Mouse (Mus musculus): ENCODE results near the gene Lzts3.
A peak's percentile ranks its signal among the peaks of the same experiment; 100 is the strongest.
"Not testable (repeated sequence)": the region's sequence is repeated elsewhere in the genome, so short reads cannot be mapped to it uniquely, and the experiment has no call there.

Gene Lzts3

DNA sequence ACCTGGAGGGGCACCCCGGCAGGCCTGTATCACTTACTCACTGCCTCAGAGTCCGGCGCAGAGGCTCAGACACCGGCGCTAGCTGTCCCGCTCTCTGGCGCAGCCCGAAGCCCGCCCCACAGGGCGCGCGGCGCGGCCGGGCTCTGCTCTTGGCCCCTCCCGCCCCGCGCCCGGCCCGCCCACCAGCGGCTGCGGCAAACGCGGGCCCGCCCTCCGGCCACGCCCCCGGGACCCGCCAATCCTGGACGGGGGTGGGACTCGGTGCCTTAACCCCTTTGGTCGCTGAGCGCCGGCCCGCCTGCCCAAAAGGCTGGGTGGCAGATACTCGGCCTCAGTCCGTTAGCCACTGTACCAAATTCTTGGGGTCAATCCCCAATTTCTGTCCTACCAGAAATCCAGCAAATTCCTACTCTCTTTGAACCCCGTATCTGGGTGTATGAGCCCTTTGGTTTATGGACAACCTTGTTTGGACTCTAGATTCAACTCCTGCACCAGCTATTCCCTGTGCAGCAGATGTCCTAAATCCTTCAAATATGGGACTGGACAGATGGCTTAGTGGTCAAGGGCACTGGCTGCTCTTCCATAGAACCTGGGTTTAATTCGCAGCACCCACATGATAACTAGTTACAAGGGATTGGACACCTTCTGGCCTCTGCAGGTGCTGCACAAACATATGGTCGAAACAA, at the start of gene Lzts3:
Gene Lzts3, minus strand, starts transcription at position 120 of the 686 bp plus-strand sequence.
- peak; percentile 74 to 78 for DNase-seq (ENCODE audit: low read depth in 2 of 2, low spot score in 2 of 2)

DNA sequence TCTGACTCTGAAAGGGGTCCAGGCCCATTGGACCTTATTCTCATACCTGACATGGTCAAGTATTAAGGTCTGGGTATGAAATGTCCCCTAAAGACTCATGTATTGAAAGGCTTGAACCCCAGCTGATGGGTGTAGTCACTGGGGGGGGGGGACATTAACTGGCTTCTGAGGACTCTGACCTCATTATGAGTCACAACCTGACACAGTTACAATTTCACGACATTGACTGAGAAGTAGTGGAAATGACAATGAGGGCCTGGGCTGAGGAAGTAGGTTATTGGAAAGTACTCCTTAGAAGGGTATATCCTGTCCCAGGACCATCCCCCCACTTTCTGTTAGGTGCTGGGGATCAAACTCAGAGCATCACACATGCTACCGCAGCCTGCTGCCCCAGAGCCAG, 46.4 kb upstream of the Lzts3 start:
- no peak for DNase-seq (ENCODE audit: low read depth in 2 of 2, low spot score in 2 of 2)

DNA sequence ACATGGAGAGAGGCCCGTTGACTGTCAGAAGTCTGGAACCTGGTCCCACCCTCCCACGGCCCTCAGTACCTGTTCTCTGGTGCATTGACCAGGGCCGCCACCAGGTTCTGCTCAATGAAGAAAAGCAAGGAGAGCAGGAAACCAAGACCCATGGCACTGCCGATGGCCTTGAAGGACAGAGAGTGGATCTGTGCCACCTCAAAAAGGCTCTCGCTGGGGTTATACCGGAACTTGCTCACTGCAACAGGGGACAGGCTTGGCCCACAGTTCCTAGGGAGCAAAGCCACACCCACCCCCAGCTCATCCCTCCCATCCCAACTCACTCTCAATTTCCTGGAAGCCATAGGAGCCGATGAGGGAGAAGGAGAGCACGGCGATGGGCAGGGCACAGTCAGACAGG, 42.8 kb upstream of the Lzts3 start:
- DNase-seq (ENCODE audit: low read depth in 2 of 2, low spot score in 2 of 2) = no peak

DNA sequence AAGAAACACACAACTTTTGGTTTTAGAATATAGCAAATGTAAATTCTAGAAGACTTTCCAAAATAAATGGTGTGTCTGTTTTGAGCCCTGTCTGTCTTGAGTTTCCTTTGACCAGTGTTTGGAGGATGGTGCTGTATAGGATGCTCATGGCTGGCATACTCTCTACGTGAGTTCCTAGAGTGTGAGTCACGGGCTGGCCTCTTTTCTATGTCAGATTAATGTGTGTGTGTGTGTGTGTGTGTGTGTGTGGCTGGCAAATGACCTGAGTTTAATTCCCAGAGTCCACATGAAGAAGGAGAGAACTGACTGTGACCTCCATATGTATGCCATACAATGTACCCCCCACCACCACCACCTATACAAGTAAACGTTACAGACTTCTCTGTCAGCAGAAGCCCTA, 38.9 kb upstream of the Lzts3 start:
- DNase-seq (ENCODE audit: low read depth in 2 of 2, low spot score in 2 of 2) = no peak

DNA sequence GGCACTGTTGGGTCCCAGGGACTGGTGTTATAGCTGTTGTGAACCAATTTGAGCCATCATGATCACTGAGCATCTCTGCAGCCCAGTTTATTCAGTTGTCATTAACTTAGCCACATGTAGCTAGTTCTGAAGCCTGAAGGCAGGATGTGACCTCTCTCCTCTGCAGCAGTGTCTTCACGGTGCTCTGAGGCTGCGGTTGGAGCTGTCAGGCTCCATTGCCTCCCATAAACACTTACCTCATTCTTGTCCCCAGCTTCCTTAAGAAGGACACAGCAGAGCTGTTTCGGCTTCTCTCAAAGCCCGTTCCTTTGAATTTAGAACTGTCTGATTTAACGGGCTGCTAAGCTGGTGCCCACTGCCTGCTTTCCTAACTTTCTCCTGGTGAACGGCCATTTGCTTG, 37.3 kb upstream of the Lzts3 start:
- no peak for DNase-seq (ENCODE audit: low read depth in 2 of 2, low spot score in 2 of 2)

DNA sequence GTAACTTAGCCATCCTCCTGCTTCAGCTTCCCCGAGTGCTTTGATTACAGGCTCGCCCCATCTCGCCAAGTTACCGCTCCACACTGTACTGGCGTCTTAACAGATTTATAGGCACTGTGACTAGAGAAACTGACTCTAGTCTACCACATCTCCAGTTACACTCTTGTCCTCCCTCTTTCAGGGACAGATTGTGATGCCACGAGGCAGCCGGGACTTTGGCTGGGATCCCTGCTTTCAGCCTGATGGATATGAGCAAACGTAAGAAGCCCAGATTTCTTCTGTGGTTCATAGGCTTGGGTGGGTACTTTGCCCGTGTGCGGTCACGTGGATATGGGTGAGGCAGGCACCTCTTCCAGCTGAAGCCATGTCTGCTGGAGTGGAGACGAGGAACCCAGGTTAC, 36.6 kb upstream of the Lzts3 start:
- no peak for DNase-seq (ENCODE audit: low read depth in 2 of 2, low spot score in 2 of 2)

DNA sequence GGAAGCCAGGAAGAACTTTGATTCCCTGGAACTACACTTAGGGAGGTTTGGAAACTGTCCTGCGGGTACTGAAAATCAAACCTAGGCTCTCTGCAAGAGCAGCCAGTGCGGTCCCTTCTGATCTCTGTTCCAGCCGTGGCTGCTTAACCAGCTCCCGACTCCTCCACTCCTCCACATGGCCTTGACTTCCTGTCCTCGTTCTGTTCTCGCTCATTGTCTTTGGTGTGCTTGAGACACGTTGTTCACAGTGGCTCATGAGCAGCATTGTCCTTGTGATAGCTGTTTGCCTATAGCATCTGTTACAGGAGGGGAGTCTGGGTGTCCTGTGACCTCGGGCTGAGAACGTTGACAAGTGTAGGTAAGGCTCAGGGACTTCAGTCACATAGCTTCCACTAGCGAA, 34.6 kb upstream of the Lzts3 start:
- DNase-seq (ENCODE audit: low read depth in 2 of 2, low spot score in 2 of 2) = no peak

DNA sequence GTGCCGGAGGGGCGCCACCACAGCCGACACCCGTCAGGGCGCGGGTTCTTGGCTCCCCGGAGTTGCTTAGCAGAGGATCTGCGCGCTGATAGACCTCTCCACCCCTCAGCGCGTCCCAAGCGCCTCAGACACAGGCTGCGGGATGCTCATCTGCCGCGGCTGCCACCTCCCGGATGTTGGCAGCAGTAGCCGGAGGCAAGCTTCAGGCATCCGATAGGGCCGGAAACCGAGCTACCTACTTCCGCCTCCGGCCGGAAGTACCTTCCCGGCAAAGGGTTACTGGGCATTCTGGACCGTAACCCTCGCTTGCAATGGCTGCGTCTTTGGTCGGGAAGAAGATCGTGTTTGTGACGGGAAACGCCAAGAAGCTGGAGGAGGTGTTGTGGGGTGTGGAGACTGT, 25.0 kb upstream of the Lzts3 start, which contains the start of gene Itpa:
Gene Itpa, plus strand, starts transcription at position 52 of the 400 bp plus-strand sequence.
- peak; percentile 75 to 79 for DNase-seq (ENCODE audit: low read depth in 2 of 2, low spot score in 2 of 2)

DNA sequence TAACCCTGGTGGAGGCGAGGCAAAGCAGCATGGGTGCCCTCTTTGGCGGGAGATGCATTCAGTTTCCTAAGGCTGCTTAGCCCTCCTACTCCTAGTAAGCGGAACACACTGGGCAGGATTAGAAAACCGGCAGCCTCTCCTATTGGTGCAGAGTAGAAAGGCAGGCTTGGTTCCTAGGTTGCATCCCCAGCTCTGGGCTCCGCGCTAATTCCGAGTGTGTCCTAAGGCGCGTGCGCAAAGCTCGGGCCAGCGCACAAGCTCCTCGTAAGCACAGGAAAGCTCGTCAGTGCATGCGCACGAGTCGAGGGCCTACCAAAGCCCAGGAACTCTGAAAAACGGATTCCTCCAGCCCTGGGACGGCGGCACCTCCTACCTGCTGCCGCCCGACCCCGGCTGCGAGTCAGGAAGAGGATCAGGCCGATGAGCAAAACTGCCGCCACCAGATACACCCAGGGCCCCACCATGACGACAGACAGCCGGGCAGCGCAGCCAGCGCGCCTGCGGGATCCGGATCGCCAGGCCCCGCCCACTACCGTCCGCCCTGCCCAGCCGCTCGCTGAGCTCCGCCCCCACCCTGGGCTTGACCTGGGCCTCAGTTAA, 21.6 kb upstream of the Lzts3 start, which contains the start of gene Ddrgk1:
Gene Ddrgk1, minus strand, starts transcription at position 558 of the 600 bp plus-strand sequence.
- DNase-seq (ENCODE audit: low read depth in 2 of 2, low spot score in 2 of 2) = peak; percentile 73 to 79

DNA sequence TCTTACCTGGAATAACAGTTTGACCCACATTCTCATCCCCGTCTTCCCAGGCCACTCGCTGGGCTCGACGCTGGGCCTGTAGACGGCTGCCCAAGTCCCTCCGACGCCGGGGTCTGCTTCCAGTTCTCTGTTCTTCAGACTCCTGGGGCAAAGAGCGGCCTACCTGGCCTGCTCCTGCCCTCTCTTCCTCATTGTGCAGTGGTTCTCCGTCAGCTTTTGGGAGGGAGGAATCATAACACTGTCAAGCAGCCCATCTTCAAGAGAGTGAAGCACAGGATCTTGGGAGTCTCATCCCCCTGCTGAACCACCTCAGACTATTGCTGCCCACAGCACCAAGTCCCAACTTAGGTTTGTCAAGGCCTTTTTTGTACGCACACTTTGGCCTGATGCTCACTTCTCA, 20.7 kb upstream of the Lzts3 start:
- DNase-seq (ENCODE audit: low read depth in 2 of 2, low spot score in 2 of 2) = no peak

DNA sequence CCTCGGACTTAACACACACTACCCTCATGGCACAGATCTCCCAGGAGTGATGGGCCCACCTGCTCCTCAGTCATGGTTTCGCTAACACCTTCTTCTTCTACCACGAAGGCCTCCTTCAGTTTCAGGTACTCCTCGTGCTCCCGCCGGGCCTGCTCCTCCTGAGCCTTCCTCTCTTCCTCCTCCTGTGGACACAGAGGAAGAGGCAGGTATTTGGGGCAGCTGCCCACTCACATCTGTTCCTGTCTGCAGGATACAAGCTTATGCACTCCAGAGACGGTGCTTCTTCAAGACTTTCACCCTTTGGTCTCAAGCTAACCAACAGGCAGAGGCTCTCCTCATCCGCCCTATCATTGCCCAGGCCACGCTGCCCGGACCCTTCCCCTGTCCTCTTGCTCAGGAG, 15.9 kb upstream of the Lzts3 start:
- no peak for DNase-seq (ENCODE audit: low read depth in 2 of 2, low spot score in 2 of 2)

DNA sequence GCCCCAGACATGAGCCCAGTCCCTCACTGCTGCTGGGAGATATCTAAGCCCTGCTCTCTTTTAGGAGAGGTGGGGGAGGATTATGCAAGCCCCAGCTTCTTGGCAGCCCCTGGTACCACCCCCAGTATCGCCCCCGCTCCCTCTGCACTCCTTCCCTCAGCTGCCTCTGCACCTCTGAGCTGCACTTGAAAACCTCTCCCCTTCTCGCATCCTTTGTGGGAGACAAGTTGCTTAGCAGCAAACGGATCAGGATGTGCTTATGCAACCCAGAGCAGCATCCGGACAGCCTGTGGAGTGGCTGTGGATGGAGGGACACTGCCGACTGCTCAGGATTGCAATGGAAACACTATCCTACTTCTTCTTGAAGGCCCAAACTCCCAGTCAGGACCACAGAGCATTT, 14.9 kb upstream of the Lzts3 start:
- DNase-seq (ENCODE audit: low read depth in 2 of 2, low spot score in 2 of 2) = no peak

DNA sequence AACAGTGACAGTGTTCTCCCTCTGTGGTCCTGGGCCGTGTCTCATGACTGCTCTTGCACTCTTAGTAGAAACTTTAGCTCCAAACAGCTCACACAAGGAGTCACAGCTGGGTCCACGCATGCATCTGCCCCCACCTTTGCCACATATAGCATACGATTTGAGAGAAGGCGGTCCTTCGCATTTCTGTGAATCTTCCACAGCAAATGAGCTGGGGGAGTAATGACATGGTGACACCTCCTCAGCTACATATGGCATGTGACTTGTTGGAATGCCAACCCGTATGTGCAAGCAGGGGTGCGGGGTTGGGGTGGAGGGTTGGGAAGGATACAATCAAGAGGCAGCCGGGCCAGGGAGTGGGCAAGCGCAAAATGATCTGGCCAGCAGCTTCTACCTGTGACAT, 13.9 kb upstream of the Lzts3 start:
- DNase-seq (ENCODE audit: low read depth in 2 of 2, low spot score in 2 of 2) = no peak

DNA sequence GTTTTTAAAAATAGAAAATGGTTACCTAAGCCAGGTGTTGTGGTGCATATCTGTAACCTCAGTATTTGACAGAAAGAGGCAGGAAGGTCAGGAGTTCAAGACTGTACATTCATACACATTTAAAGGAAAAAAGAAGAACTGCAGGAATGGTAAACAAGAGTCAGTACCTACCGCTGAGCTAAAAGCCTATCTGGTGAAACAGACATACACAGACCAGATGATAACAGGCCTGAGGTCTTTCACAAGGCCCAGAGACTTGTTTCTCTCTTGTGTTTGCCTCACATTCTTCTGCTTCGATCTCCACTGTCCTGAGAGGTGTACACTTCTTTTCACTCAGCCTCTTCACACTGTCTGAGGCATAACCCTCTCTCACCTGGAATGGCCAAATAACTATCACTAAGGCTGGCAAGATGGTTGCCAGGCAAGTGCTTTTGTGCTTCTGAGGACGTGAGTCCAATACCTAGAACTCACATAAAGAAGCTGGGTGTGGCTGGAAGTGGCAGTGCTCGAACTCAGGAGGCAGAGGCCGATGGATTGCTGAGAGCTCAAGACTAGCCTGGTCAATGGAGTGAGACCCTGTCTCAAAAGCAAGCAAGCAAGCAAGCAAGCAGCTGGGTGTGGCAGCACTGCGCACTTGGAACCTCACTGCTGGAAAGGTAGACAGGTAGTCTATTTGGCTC, 13.2 kb upstream of the Lzts3 start:
- no peak for DNase-seq (ENCODE audit: low read depth in 2 of 2, low spot score in 2 of 2)

DNA sequence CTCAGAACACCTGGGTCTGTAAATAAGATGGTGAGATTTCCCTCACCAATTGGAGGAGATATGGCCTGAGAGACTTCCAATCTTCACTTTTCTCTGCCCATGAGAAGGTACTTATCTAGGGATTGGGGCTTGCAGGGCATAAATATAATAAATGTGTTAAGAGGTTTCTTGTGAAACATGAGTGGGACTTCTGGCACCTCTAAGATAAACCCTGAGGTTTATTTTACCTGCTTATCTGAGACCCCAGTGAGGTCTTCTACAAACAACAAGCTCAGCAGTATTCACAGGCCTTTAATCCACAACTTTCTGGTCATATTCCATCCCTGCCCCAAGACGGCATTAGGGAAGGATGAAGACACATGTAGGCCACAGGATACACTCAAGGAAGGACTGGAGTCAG, 11.2 kb upstream of the Lzts3 start:
- no peak for DNase-seq (ENCODE audit: low read depth in 2 of 2, low spot score in 2 of 2)

DNA sequence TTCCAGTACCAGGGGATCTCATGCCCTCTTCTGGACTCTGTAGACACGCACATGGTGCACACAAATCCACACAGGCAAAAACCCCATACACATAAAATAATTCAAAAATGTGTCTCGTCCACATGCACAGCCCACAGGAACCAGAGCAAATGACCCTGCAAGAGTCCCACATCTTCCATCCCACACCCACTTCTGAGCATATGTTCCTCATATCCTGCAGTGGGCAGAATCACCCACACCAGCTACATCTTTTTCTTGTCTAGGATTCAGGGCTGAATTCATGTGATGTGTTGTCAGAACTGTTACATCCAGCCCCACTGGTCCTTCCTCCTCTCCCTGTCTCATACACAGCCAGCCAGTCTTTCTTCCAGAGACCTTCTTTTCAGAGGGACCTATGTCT, 10.7 kb upstream of the Lzts3 start:
- DNase-seq (ENCODE audit: low read depth in 2 of 2, low spot score in 2 of 2) = no peak

DNA sequence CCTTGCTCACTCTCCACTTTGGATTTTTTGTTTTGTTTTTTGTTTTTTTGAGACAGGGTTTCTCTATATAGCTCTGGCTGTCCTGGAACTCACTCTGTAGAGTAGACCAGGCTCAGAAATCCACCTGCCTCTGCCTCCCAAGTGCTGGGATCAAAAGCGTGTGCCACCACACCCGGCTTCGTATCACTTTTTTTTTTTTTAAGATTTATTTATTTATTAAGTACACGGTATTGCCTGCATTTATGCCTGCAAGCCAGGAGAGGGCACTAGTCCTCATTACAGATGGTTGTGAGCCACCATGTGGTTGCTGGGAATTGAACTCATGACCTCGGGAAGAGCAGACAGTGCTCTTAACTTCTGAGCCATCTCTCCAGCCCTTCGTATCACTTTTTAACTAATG, 6.4 kb upstream of the Lzts3 start:
- not testable (repeated sequence) for DNase-seq (ENCODE audit: low read depth in 2 of 2, low spot score in 2 of 2)

DNA sequence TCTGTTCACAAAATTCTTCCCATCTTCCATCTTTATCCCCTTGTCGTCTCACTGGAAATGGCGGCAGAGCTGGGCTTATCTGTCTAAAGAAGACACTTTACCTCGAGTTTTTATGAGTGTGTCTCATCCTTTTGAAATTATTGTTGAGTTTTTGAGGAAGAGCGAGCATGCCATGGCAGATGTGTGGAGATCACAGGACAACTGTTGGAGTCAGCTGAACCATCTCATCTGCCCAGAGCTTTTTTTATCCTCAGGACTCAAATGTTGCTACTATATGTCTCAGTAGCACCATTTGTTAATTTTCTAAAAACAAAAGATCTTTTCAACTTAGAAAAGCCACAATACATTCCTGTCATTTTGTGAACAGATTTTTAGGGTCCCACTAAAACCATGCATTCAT, 2.6 kb upstream of the Lzts3 start:
- no peak for DNase-seq (ENCODE audit: low read depth in 2 of 2, low spot score in 2 of 2)

DNA sequence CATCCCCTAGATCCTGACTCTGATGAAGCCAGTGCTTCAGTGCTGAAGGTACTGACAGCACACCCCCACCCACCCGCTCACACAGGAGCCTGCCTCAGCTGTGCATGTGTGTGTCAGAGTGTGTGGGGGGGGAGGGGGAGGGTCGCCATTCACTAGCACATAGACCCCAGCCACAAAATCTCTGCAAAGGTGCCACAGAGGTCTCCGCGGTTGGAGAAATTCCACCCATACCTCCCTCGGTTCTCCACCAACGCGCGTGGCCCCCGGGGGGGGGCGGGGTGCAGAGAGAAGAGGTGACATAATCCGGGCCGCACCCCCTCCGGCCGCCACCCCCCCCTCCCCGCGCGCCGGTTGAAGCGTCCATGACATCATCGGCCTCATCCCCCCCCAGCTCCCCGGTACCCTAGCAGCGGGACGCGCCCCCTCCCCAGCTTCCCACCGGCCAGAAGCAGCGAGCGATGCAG, 374 bp downstream of the Lzts3 start:
- DNase-seq (ENCODE audit: low read depth in 2 of 2, low spot score in 2 of 2) = no peak

DNA sequence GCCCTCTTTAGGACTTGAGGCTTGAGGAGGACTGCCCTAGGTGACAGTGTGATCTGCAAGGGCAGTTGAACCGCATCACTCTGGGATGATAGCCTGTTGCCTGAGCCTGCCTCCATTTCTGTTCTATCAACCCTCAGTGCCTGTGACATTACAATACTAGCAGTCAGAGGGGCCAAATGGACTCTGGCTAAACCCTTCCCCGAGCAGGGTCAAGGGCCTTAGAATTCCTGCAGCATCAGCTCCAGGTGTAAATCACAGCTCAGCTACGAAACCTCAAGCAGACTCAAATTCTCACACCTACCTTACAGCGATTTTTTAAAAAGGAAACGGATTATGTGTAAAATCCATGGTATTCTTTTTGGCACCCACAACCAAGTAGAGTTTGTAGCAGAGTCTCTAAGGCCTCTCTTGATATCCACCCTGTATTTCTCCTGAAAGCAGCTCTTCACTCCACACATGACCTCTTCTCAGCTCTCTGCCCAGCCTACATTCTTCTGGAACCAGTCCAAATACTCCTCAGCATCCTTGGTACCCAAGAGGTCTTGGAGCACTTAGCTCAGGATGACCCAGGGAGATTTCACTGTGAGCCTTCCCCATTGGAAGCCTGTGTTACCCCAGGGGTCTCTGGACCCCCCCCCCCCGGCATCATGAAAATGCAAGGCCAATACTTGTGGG, 1.1 kb downstream of the Lzts3 start:
- DNase-seq (ENCODE audit: low read depth in 2 of 2, low spot score in 2 of 2) = no peak

DNA sequence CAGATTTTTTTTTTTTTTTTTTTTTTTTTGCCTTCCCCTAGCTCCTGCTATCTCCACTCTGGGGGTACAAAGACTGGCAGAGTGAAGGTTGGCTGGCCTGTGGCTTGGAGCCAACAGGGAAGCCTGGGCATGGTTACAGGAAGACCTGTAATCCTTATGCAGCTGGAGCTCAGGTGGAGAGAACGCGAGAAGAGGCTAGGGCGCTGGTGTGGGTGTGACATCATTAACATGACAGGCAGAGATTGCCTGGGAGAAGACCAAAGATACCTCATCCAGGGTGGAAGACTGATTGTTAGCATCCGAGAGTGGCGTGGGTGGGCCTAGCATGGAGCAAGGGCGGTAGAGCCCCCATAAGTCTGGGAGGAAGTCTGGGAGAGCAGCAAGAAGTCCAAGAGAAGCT, 3.3 kb downstream of the Lzts3 start:
- DNase-seq (ENCODE audit: low read depth in 2 of 2, low spot score in 2 of 2) = no peak

DNA sequence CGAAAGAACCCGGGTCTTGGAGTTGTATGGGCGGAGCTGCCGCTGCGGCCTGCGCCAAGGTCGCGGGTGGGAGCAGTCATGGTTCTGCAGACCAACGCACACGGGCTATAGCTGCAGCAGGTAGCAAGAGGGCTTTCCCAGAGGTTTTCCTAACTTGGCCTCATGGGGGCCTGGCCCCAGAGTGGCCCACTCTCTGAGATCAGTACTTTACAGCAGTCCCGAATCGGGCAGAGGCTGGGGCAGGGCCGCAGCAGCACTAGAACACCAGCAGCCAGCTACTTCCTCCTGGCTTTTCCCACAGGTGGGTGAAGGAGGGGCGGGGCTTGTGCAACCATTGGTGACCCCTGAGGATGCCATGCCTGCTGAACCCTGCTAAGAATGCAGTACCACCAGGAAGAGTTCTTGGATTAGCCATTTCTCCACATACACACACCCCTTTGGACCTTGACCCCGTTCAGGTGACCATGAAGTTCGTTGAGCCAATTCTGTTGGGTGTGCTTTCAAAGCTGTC, 4.4 kb downstream of the Lzts3 start:
- no peak for DNase-seq (ENCODE audit: low read depth in 2 of 2, low spot score in 2 of 2)
